Mouse (Mus musculus) myocyte (in vitro differentiated cells): Measurements from ENCODE around the gene Gpr37.

Experiments
- E2F4 ChIP-seq: IDR thresholded peaks from one replicate; pipeline ENCODE4 v1.6.1; 2011; ENCODE audit warnings: mild to moderate bottlenecking, control low read depth, moderate library complexity; ENCODE audit not compliant: insufficient read depth
- MAX ChIP-seq: IDR thresholded peaks from one replicate; pipeline ENCODE4 v1.6.1; 2011; ENCODE audit warnings: low read depth, mild to moderate bottlenecking, control low read depth
- MYOD1 ChIP-seq, 3 experiments: IDR thresholded peaks; one replicate each; pipeline ENCODE4 v1.6.1; 2011; ENCODE audit warnings: control low read depth in 2 of 3, low read depth in 2 of 3, mild to moderate bottlenecking in 2 of 3, moderate library complexity in 1 of 3; ENCODE audit not compliant: insufficient read length in 2 of 3, control insufficient read depth in 1 of 3
- MYOG ChIP-seq, 3 experiments: IDR thresholded peaks; one replicate each; pipeline ENCODE4 v1.6.1; 2011; ENCODE audit warnings: control low read depth in 2 of 3, low read depth in 2 of 3, mild to moderate bottlenecking in 2 of 3; ENCODE audit not compliant: insufficient read length in 2 of 3, control insufficient read depth in 1 of 3, insufficient read depth in 1 of 3
- POLR2A ChIP-seq: IDR thresholded peaks from one replicate; pipeline ENCODE4 v1.6.1; 2011; ENCODE audit warnings: low read depth, mild to moderate bottlenecking, control low read depth, moderate library complexity; ENCODE audit not compliant: insufficient read length
- TCF12 ChIP-seq: IDR thresholded peaks from one replicate; pipeline ENCODE4 v1.6.1; 2011; ENCODE audit warnings: mild to moderate bottlenecking, control low read depth; ENCODE audit not compliant: poor library complexity, insufficient read depth, severe bottlenecking
- USF1 ChIP-seq: IDR thresholded peaks from one replicate; pipeline ENCODE4 v1.6.1; 2011; ENCODE audit warnings: low read depth, mild to moderate bottlenecking, control low read depth, moderate library complexity

- no peak for TF ChIP-seq E2F4
- TF ChIP-seq POLR2A: no peak
- TF ChIP-seq USF1: no peak
- no peak for TF ChIP-seq MAX
- no peak for TF ChIP-seq MYOD1 (IDR thresholded peaks at IDR 0.05; ENCODE audit: control insufficient read depth in 1 of 3, insufficient read length in 2 of 3, low read depth in 2 of 3)
- no peak for TF ChIP-seq TCF12
- no peak for TF ChIP-seq MYOG (IDR thresholded peaks at IDR 0.05; ENCODE audit: control insufficient read depth in 1 of 3, insufficient read depth in 1 of 3, insufficient read length in 2 of 3, low read depth in 2 of 3)
Observed at GRCm38 (mm10) chr6:25736533-25736932, 46.0 kb upstream of the Gpr37 start.
